Mouse (Mus musculus) hindbrain, embryonic 10.5 days (tissue): ENCODE data around the gene Krtap4-13. TPM values are rescaled to one million over a fixed set of nuclear protein-coding genes. Genes with fewer than 3 reads are reported as not detected.
"Not testable (repeated sequence)": the region's sequence is repeated elsewhere in the genome, so short reads cannot be mapped to it uniquely, and the experiment has no call there.

Experiments
- DNase-seq: peaks from one replicate; pipeline ENCODE4 v3.0.0-alpha.2; 2017; ENCODE audit warnings: low spot score
- H3K27ac ChIP-seq: fragments of 300-500 bp; sonication (generic); 2 replicates; pipeline ENCODE4 v1.5.1; 2016; ENCODE audit warnings: mild to moderate bottlenecking, moderate library complexity
- H3K27me3 ChIP-seq: fragments of 300-500 bp; sonication (generic); 2 replicates; pipeline ENCODE4 v1.6.1; 2016; ENCODE audit warnings: mild to moderate bottlenecking; ENCODE audit not compliant: poor library complexity, insufficient read depth, severe bottlenecking
- H3K36me3 ChIP-seq: fragments of 300-500 bp; sonication (generic); 2 replicates; pipeline ENCODE4 v1.6.1; 2016; ENCODE audit warnings: mild to moderate bottlenecking, moderate library complexity
- H3K4me1 ChIP-seq: fragments of 300-500 bp; sonication (generic); replicated peaks from 2 replicates; pipeline ENCODE4 v1.6.1; 2016; ENCODE audit warnings: mild to moderate bottlenecking
- H3K4me3 ChIP-seq: fragments of 300-500 bp; sonication (generic); 2 replicates; pipeline ENCODE4 v1.5.1; 2016; ENCODE audit warnings: mild to moderate bottlenecking, moderate library complexity
- H3K9me3 ChIP-seq: fragments of 300-500 bp; sonication (generic); 2 replicates; pipeline ENCODE4 v1.6.1; 2016; ENCODE audit warnings: mild to moderate bottlenecking, moderate library complexity
- WGBS: fragments of 180-500 bp; shearing (Covaris S2); methylation state at CpG from one replicate; pipeline ENCODE4 v1.1.7; 2016; 5-methylcytosine and 5-hydroxymethylcytosine counted together
- polyA plus RNA-seq: library from polyadenylated mRNA; unstranded; fragments of >200 nt; fragmentation: Nextera tagmentation; extraction: Ambion mirVana; gene quantifications from 2 replicates; pipeline ENCODE4 v1.2.1, GENCODE M21; 2016

The Krtap4-13 gene
- polyA plus RNA-seq, 1 experiment from 2014 or later: not detected

GRCm38 (mm10) chr11:99780604-99781003, 29.1 kb downstream of the Krtap4-13 start, which contains the start of gene Krtap4-8:
TSS of gene Krtap4-8 (minus strand) at chr11:99780704.
- Histone ChIP-seq H3K27ac (no peak within 1 kb of the TSS), H3K9me3 (no peaks in the 10 kb centered on the region), H3K4me1 (peaks cover 10% of the 10 kb centered on the region), H3K27me3 (no peaks in the 10 kb centered on the region), H3K36me3 (no peaks in the 10 kb centered on the region), H3K4me3 (no peak within 1 kb of the TSS)
- no peak for DNase-seq
- 94% methylated on average over 2 of the region's 2 CpGs for WGBS

GRCm38 (mm10) chr11:99778401-99778800, 31.3 kb downstream of the Krtap4-13 start:
- Histone ChIP-seq H3K9me3 (no peaks in the 10 kb centered on the region), H3K27ac (no peak overlapping the region), H3K27me3 (no peaks in the 10 kb centered on the region), H3K4me3 (no peak overlapping the region), H3K36me3 (no peaks in the 10 kb centered on the region), H3K4me1 (peaks cover 10% of the 10 kb centered on the region)
- 50% methylated on average over 7 of the region's 7 CpGs for WGBS
- DNase-seq: peak; percentile 22

GRCm38 (mm10) chr11:99772813-99773212, 36.9 kb downstream of the Krtap4-13 start, which contains the start of gene Gm11595:
TSS of gene Gm11595 (minus strand) at chr11:99772913.
- H3K4me1 ChIP-seq, H3K27ac ChIP-seq, H3K4me3 ChIP-seq, DNase-seq, H3K9me3 ChIP-seq, H3K27me3 ChIP-seq, H3K36me3 ChIP-seq: not testable (repeated sequence)

GRCm38 (mm10) chr11:99768410-99768809, 41.3 kb downstream of the Krtap4-13 start:
- H3K27me3 ChIP-seq: no peaks in the 10 kb centered on the region
- 80% methylated on average over 2 of the region's 2 CpGs for WGBS
- no peak for DNase-seq
- H3K4me1 ChIP-seq: no peaks in the 10 kb centered on the region
- no peaks in the 10 kb centered on the region for H3K36me3 ChIP-seq
- no peaks in the 10 kb centered on the region for H3K9me3 ChIP-seq
- H3K4me3 ChIP-seq: no peak overlapping the region
- H3K27ac ChIP-seq: no peak overlapping the region

Other genes with a start within 250 kb of the Krtap4-13 start
- gene Krtap3-1, start 243.3 kb downstream of the Krtap4-13 start, polyA plus RNA-seq: not detected in 2 replicates
- gene Krtap1-5, start 228.9 kb downstream of the Krtap4-13 start, polyA plus RNA-seq: not detected in 2 replicates
- not detected in 2 replicates for gene Krtap1-4, start 226.2 kb downstream of the Krtap4-13 start, polyA plus RNA-seq
- not detected in 2 replicates for gene Krtap1-3, start 218.6 kb downstream of the Krtap4-13 start, polyA plus RNA-seq
- gene Krtap9-3, start 211.8 kb downstream of the Krtap4-13 start, polyA plus RNA-seq: not detected in 2 replicates
- not detected in 2 replicates for gene Gm11938, start 206.6 kb downstream of the Krtap4-13 start, polyA plus RNA-seq
- gene Gm11937, start 199.7 kb downstream of the Krtap4-13 start, polyA plus RNA-seq: not detected in 2 replicates
- gene Krtap2-4, start 195.0 kb downstream of the Krtap4-13 start, polyA plus RNA-seq: not detected in 2 replicates
- not detected in 2 replicates for gene Gm11562, start 189.5 kb downstream of the Krtap4-13 start, polyA plus RNA-seq
- gene Krtap4-1, start 181.7 kb downstream of the Krtap4-13 start, polyA plus RNA-seq: not detected in 2 replicates
- not detected in 2 replicates for gene Krtap4-2, start 174.8 kb downstream of the Krtap4-13 start, polyA plus RNA-seq
- not detected in 2 replicates for gene Krtap4-7, start 165.8 kb downstream of the Krtap4-13 start, polyA plus RNA-seq
- not detected in 2 replicates for gene Gm11555, start 159.7 kb downstream of the Krtap4-13 start, polyA plus RNA-seq
- gene Gm11563, start 150.9 kb downstream of the Krtap4-13 start, polyA plus RNA-seq: not detected in 2 replicates
- gene Krtap4-6, start 143.9 kb downstream of the Krtap4-13 start, polyA plus RNA-seq: not detected in 2 replicates
- gene Gm14190, start 119.2 kb downstream of the Krtap4-13 start, polyA plus RNA-seq: not detected in 2 replicates
- not detected in 2 replicates for gene Gm14180, start 75.6 kb downstream of the Krtap4-13 start, polyA plus RNA-seq
- gene Gm11595, start 37.0 kb downstream of the Krtap4-13 start, polyA plus RNA-seq: not detected in 2 replicates
- gene Krtap4-8, start 29.2 kb downstream of the Krtap4-13 start, polyA plus RNA-seq: not detected in 2 replicates
- gene Krtap4-9, start 24.7 kb downstream of the Krtap4-13 start, polyA plus RNA-seq: not detected in 2 replicates
- gene Gm11596, start 16.4 kb downstream of the Krtap4-13 start, polyA plus RNA-seq: not detected in 2 replicates
- gene Gm11569, start 11.0 kb downstream of the Krtap4-13 start, polyA plus RNA-seq: not detected in 2 replicates
- not detected in 2 replicates for gene Gm11554, start 5.4 kb downstream of the Krtap4-13 start, polyA plus RNA-seq
- gene Gm11564, start 5.8 kb upstream of the Krtap4-13 start, polyA plus RNA-seq: not detected in 2 replicates
- not detected in 2 replicates for gene 2300003K06Rik, start 28.2 kb upstream of the Krtap4-13 start, polyA plus RNA-seq
- not detected in 2 replicates for gene Krtap4-16, start 41.7 kb upstream of the Krtap4-13 start, polyA plus RNA-seq
- gene Gm11568, start 48.0 kb upstream of the Krtap4-13 start, polyA plus RNA-seq: not detected in 2 replicates
- not detected in 2 replicates for gene Gm11559, start 54.6 kb upstream of the Krtap4-13 start, polyA plus RNA-seq
- not detected in 2 replicates for gene Krtap9-1, start 63.5 kb upstream of the Krtap4-13 start, polyA plus RNA-seq
- gene Gm11567, start 69.3 kb upstream of the Krtap4-13 start, polyA plus RNA-seq: not detected in 2 replicates
- gene Krtap31-1, start 98.0 kb upstream of the Krtap4-13 start, polyA plus RNA-seq: not detected in 2 replicates
- gene Gm11565, start 104.9 kb upstream of the Krtap4-13 start, polyA plus RNA-seq: not detected in 2 replicates
- not detected in 2 replicates for gene Krtap31-2, start 126.4 kb upstream of the Krtap4-13 start, polyA plus RNA-seq
- gene Krtap9-5, start 138.6 kb upstream of the Krtap4-13 start, polyA plus RNA-seq: not detected in 2 replicates
- gene Krtap29-1, start 169.2 kb upstream of the Krtap4-13 start, polyA plus RNA-seq: not detected in 2 replicates
- gene Krtap16-1, start 176.7 kb upstream of the Krtap4-13 start, polyA plus RNA-seq: not detected in 2 replicates
- gene Krtap17-1, start 184.1 kb upstream of the Krtap4-13 start, polyA plus RNA-seq: not detected in 2 replicates
- gene Krt33a, start 206.3 kb upstream of the Krtap4-13 start, polyA plus RNA-seq: not detected in 2 replicates
- not detected in 2 replicates for gene Krt33b, start 220.0 kb upstream of the Krtap4-13 start, polyA plus RNA-seq
- gene Krt34, start 231.7 kb upstream of the Krtap4-13 start, polyA plus RNA-seq: not detected in 2 replicates
- gene Krt31, start 240.7 kb upstream of the Krtap4-13 start, polyA plus RNA-seq: not detected in 2 replicates